Mouse (Mus musculus) gastrocnemius, postnatal 25 days (tissue): Measurements from ENCODE around the gene Scaf8. TPM values are rescaled to one million over a fixed set of nuclear protein-coding genes. Genes with fewer than 3 reads are reported as not detected.

ENCODE experiments used
- DNase-seq: peaks from one replicate; pipeline ENCODE4 v3.0.0; 2022
- total RNA-seq, 2 experiments: library from RNA; stranded (reverse); gene quantifications; 1 replicate in 1 of 2; 2 replicates in 1 of 2; pipeline ENCODE4 v1.2.3; 2021

The Scaf8 gene
- total RNA-seq, 2 experiments from 2014 or later: 17.9 to 20.1 TPM

- DNase-seq: no peak
Observed at GRCm38 (mm10) chr17:3208471-3208870, 93.7 kb downstream of the Scaf8 start.

- DNase-seq: no peak
Observed at GRCm38 (mm10) chr17:3209581-3209980, 94.8 kb downstream of the Scaf8 start.

GRCm38 (mm10) chr17:3210134-3210533, 95.4 kb downstream of the Scaf8 start:
- DNase-seq: no peak

- DNase-seq: no peak
Observed at GRCm38 (mm10) chr17:3212105-3212504, 97.3 kb downstream of the Scaf8 start.

GRCm38 (mm10) chr17:3212886-3213285, 98.1 kb downstream of the Scaf8 start:
- no peak for DNase-seq

GRCm38 (mm10) chr17:3214852-3215251, 100.1 kb downstream of the Scaf8 start:
- no peak for DNase-seq

- DNase-seq: no peak
Observed at GRCm38 (mm10) chr17:3217023-3217422, 102.3 kb downstream of the Scaf8 start.

- DNase-seq: no peak
Observed at GRCm38 (mm10) chr17:3218364-3218763, 103.6 kb downstream of the Scaf8 start.

- DNase-seq: no peak
Observed at GRCm38 (mm10) chr17:3218916-3219315, 104.1 kb downstream of the Scaf8 start.

GRCm38 (mm10) chr17:3220201-3220600, 105.4 kb downstream of the Scaf8 start:
- DNase-seq: no peak

- no peak for DNase-seq
Observed at GRCm38 (mm10) chr17:3223071-3223470, 108.3 kb downstream of the Scaf8 start.

- no peak for DNase-seq
Observed at GRCm38 (mm10) chr17:3223721-3224120, 108.9 kb downstream of the Scaf8 start.

- DNase-seq: peak; percentile 69
Observed at GRCm38 (mm10) chr17:3224383-3225106, 109.8 kb downstream of the Scaf8 start.

- DNase-seq: peak; percentile 25
Observed at GRCm38 (mm10) chr17:3230231-3231000, 115.6 kb downstream of the Scaf8 start.

GRCm38 (mm10) chr17:3232626-3233025, 117.9 kb downstream of the Scaf8 start:
- no peak for DNase-seq

- DNase-seq: no peak
Observed at GRCm38 (mm10) chr17:3243672-3244071, 128.9 kb downstream of the Scaf8 start.

- DNase-seq: peak; percentile 30
Observed at GRCm38 (mm10) chr17:3244881-3245739, 130.3 kb downstream of the Scaf8 start.

GRCm38 (mm10) chr17:3246665-3247370, 132.0 kb downstream of the Scaf8 start:
- no peak for DNase-seq
